8 mouse cellular contexts compared by ENCODE assay signal in the genomic region with DNA sequence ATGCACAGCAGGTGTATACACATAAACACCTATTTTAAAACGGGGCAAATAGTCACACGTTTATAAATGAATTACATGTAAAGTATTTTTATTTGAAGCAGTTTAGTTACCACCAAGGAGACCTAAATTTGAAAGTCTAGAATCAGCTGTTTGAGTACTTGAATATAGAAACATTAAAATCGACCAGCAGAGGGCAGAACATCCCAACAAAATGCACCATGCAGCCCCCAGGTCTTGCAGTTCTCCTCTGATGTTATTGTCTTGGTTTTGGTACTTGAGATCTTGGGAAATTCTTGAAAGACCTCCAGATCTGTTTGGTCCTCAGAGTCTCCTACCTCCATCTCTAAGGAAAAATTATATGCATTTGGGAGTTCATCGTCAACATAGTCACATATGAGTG.
DNase-seq lines count a peak whose midpoint lies in the region; ATAC-seq and TF ChIP-seq lines count a peak whose summit lies in the region.

No protein-coding gene starts in this region.

- no peak overlapping the region for H3K4me2 ChIP-seq in forebrain, embryonic 14.5 days (ENCODE audit: low read length)
- H3K4me2 ChIP-seq in forebrain, embryonic 16.5 days (ENCODE audit: low read length) = no peak overlapping the region
- no peak overlapping the region for H3K4me2 ChIP-seq in lung, embryonic 14.5 days

- 30% methylated on average over 4 of the region's 4 CpGs for WGBS in forebrain, embryonic 14.5 days
- WGBS in forebrain, embryonic 16.5 days = 33% methylated on average over 4 of the region's 4 CpGs
- 26% methylated on average over 4 of the region's 4 CpGs for WGBS in lung, embryonic 14.5 days

- H3K4me3 ChIP-seq in forebrain, embryonic 14.5 days (ENCODE audit: low read depth, low read length) = no peak overlapping the region
- no peak overlapping the region for H3K4me3 ChIP-seq in forebrain, embryonic 16.5 days (replicated peaks; ENCODE audit: low read length)
- H3K4me3 ChIP-seq in lung, embryonic 14.5 days (ENCODE audit: low read depth, low read length) = no peak overlapping the region

- no peaks in the 10 kb centered on the region for H3K4me1 ChIP-seq in forebrain, embryonic 14.5 days (ENCODE audit: control insufficient read depth, insufficient read depth, low read length)
- no peaks in the 10 kb centered on the region for H3K4me1 ChIP-seq in forebrain, embryonic 16.5 days (replicated peaks; ENCODE audit: control insufficient read depth, insufficient read depth, low read length)
- no peaks in the 10 kb centered on the region for H3K4me1 ChIP-seq in lung, embryonic 14.5 days (ENCODE audit: insufficient read depth)

- H3K9me3 ChIP-seq in forebrain, embryonic 14.5 days (replicated peaks; ENCODE audit: control insufficient read depth, low read length) = no peaks in the 10 kb centered on the region
- H3K9me3 ChIP-seq in forebrain, embryonic 16.5 days (ENCODE audit: control insufficient read depth, low read length) = no peaks in the 10 kb centered on the region
- H3K9me3 ChIP-seq in lung, embryonic 14.5 days (ENCODE audit: low read depth, low read length) = no peaks in the 10 kb centered on the region

- H3K9ac ChIP-seq in forebrain, embryonic 14.5 days (ENCODE audit: low read length) = no peak overlapping the region
- H3K9ac ChIP-seq in forebrain, embryonic 16.5 days (replicated peaks; ENCODE audit: low read depth, low read length) = no peak overlapping the region
- no peak overlapping the region for H3K9ac ChIP-seq in lung, embryonic 14.5 days

- H3K27ac ChIP-seq in forebrain, embryonic 14.5 days (ENCODE audit: low read depth, low read length) = no peak overlapping the region
- H3K27ac ChIP-seq in forebrain, embryonic 16.5 days (ENCODE audit: low read length) = no peak overlapping the region
- no peak overlapping the region for H3K27ac ChIP-seq in lung, embryonic 14.5 days (ENCODE audit: low read depth)

- peak; percentile 66; the same call in 1 of the 2 replicates for ATAC-seq in forebrain, embryonic 14.5 days
- ATAC-seq in forebrain, embryonic 16.5 days = no peak; the same call in 1 of the 2 replicates
- no peak for ATAC-seq in lung, embryonic 14.5 days (ENCODE audit: insufficient read depth)
- peak; percentile 58; the same call in 1 of the 2 replicates for ATAC-seq in megakaryocyte progenitor cell, adult 5-6 weeks (replicated peaks; ENCODE audit: poor library complexity)
- no peak for ATAC-seq in monocyte, adult 5-6 weeks (replicated peaks; ENCODE audit: insufficient number of reproducible peaks, low FRiP score, low TSS enrichment, poor library complexity, severe bottlenecking)

- peak; percentile 65 for DNase-seq in forebrain, embryonic 14.5 days (ENCODE audit: low spot score)
- peak; percentile 68 for DNase-seq in lung, embryonic 14.5 days
- no peak for DNase-seq in lung, postnatal 4 days
- peak; percentile 65 for DNase-seq in brain, adult 2 months (ENCODE audit: low read depth, low spot score)
- DNase-seq in gastrocnemius, postnatal 14 days = no peak

- no peaks in the 10 kb centered on the region for H3K27me3 ChIP-seq in forebrain, embryonic 14.5 days (replicated peaks; ENCODE audit: control insufficient read depth, insufficient read depth, low read length)
- H3K27me3 ChIP-seq in forebrain, embryonic 16.5 days (replicated peaks; ENCODE audit: control insufficient read depth, insufficient read depth, low read length) = no peaks in the 10 kb centered on the region
- H3K27me3 ChIP-seq in lung, embryonic 14.5 days (ENCODE audit: insufficient read depth, low read length) = no peaks in the 10 kb centered on the region

- no peaks in the 10 kb centered on the region for H3K36me3 ChIP-seq in forebrain, embryonic 14.5 days (ENCODE audit: control insufficient read depth, insufficient read depth, low read length)
- no peaks in the 10 kb centered on the region for H3K36me3 ChIP-seq in forebrain, embryonic 16.5 days (ENCODE audit: control insufficient read depth, insufficient read depth)
- no peaks in the 10 kb centered on the region for H3K36me3 ChIP-seq in lung, embryonic 14.5 days (ENCODE audit: insufficient read depth)

- TF ChIP-seq CTCF in lung, embryonic 14.5 days (IDR thresholded peaks at IDR 0.05; ENCODE audit: low read depth) = peak; percentile 57

- intact Hi-C loops in gastrocnemius, postnatal 14 days (cut with DNase I; ENCODE audit: low total_unique reads) = loop anchor here (5.0 kb wide), 1 partner anchor 715 kb away; no protein-coding TSS in a partner anchor

Comparison
In these comparisons a context has a peak if more than half of its experiments do, and no peak if none do; other contexts are left out.
1. ATAC-seq: peak in forebrain, embryonic 14.5 days (single experiment) and megakaryocyte progenitor cell, adult 5-6 weeks (single experiment); none in forebrain, embryonic 16.5 days (single experiment), lung, embryonic 14.5 days (single experiment) and monocyte, adult 5-6 weeks (single experiment).
2. DNase-seq: peak in forebrain, embryonic 14.5 days (single experiment), lung, embryonic 14.5 days (single experiment) and brain, adult 2 months (single experiment); none in lung, postnatal 4 days (0 of 2) and gastrocnemius, postnatal 14 days (single experiment).